Mouse (Mus musculus): ENCODE data around the gene Spin1. TPM values are rescaled to one million over a fixed set of nuclear protein-coding genes. Genes with fewer than 3 reads are reported as not detected.

The Spin1 gene
- polyA plus RNA-seq, 1 experiment from 2014 or later, result 63.4 TPM

DNA sequence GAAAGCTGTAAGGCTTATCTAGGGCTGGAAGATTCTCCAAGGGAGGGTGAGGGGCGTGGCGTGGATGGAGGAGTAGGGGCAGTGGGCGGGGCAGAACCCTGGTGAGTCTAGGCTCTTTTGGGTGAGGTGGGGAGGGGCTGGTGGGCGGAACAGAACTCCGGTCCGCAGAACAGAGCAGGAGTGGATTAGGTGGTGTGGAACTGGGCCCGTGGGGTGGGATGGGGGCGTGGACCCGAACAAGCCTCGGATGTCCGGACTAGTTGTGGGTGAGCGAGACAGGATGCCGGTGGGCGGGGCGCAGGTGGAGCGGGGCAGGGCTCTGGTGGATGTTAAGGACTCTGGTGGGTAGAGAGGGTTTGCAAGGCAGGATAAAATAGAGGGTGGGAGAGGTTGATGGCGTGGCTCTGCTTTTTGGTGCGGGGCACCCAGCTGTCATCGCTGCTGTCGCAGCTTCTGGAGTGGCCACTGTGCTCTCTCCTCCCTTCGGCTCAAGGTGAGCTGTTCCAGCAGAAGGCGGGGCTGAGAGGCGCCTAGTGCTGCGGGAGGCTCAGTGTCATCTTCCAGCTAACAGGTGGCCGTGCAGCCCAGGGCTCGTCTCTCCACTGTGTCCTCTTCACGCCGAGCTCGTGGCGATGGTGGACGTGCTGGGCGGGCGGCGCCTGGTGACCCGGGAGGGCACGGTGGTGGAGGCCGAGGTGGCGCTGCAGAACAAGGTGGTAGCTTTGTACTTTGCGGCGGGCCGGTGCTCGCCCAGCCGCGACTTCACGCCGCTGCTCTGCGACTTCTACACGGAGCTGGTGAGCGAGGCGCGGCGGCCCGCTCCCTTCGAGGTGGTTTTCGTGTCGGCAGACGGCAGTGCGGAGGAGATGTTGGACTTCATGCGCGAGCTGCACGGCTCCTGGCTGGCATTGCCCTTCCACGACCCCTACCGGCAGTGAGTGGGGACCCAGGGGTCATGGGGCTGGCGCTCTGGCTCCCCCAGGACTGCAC is 70.3 kb downstream of the Spin1 start, which contains the start of gene Nxnl2:
Gene Nxnl2 (plus strand): TSS at position 332 of the 990 bp plus-strand sequence.
- Histone ChIP-seq H3K27ac (ENCODE audit: poor library complexity, severe bottlenecking) (no peak within 1 kb of the TSS), H3K4me3 (peak within 1 kb of the TSS; percentile 63), H3K4me1 (replicated peaks) (peaks cover 30% of the 10 kb centered on the region), H3K9ac (peak within 1 kb of the TSS; percentile 73), H3K9me3 (replicated peaks) (peaks cover 5% of the 10 kb centered on the region; the same call in 1 of the 2 replicates), H3K4me2 (peak within 1 kb of the TSS; percentile 100), H3K27me3 (replicated peaks) (peaks cover 18% of the 10 kb centered on the region), H3K36me3 (no peaks in the 10 kb centered on the region)
- under 1% methylated on average over 64 of the region's 64 CpGs for WGBS
- peak; percentile 76 for ATAC-seq (ENCODE audit: insufficient number of reproducible peaks, low FRiP score)

- Histone ChIP-seq H3K27me3 (replicated peaks) (peaks cover 18% of the 10 kb centered on the region), H3K4me2 (no peak overlapping the region), H3K9me3 (replicated peaks) (peaks cover 8% of the 10 kb centered on the region; the same call in 1 of the 2 replicates), H3K36me3 (no peaks in the 10 kb centered on the region), H3K27ac (ENCODE audit: poor library complexity, severe bottlenecking) (no peak overlapping the region), H3K9ac (no peak overlapping the region), H3K4me1 (replicated peaks) (peaks cover 28% of the 10 kb centered on the region), H3K4me3 (no peak overlapping the region)
- ATAC-seq (ENCODE audit: insufficient number of reproducible peaks, low FRiP score), result no peak
- WGBS, result 97% methylated on average over 7 of the region's 7 CpGs
Measured at GRCm38 (mm10) chr13:51172601-51173000, 71.9 kb downstream of the Spin1 start.

DNA sequence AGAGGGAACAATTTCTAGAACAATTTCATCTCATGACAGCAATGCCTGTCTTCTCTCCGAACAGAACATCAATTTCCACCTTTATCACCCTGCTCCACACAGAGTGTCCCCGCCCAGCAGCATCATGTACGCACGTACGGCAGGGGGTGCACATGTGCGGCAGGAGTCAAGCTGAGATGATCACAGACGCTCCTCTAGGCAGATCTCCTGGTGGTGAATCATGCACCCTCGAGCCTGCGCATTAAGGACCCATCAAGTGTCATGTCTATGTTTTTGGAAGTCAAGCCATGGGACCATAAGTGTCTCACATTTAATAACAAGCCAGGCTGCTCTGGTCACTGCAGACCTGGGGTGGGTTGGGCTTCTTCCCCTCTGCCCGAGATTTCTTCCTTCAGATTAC is 78.3 kb downstream of the Spin1 start:
- H3K4me3 ChIP-seq, result no peak overlapping the region
- H3K36me3 ChIP-seq, result no peaks in the 10 kb centered on the region
- H3K4me1 ChIP-seq (replicated peaks), result peaks cover 5% of the 10 kb centered on the region; the same call in 1 of the 2 replicates
- no peak overlapping the region for H3K27ac ChIP-seq (ENCODE audit: poor library complexity, severe bottlenecking)
- no peak overlapping the region for H3K4me2 ChIP-seq
- H3K9ac ChIP-seq, result no peak overlapping the region
- H3K27me3 ChIP-seq (replicated peaks), result no peaks in the 10 kb centered on the region
- ATAC-seq (ENCODE audit: insufficient number of reproducible peaks, low FRiP score), result no peak
- 0 out of 2 replicates have a peak, but pooled peaks cover 3% of the 10 kb centered on the region for H3K9me3 ChIP-seq (replicated peaks)
- 78% methylated on average over 10 of the region's 10 CpGs for WGBS

DNA sequence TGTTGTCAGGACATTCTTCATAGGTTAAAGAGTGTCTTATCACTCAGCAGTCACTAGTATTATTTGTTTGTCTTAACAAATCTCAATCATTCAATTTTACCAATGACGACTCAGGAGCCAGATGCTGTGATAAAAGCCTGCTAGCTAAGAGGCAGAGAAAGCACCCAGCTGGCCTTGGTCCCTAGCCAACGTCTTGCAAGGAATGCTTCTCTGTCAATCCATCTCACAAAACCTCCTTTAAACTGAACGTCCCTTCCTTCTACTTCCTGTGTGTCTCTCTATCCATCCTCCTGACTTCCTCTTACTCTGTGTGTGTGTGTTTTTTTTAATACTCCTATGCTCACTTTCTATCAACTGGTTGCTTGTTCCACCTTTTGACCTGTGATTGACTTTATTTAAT is 78.7 kb downstream of the Spin1 start:
- H3K27me3 ChIP-seq (replicated peaks), result no peaks in the 10 kb centered on the region
- H3K4me2 ChIP-seq, result no peak overlapping the region
- H3K27ac ChIP-seq (ENCODE audit: poor library complexity, severe bottlenecking), result no peak overlapping the region
- WGBS, result 34% methylated on average over 3 of the region's 3 CpGs
- H3K9me3 ChIP-seq (replicated peaks), result 0 out of 2 replicates have a peak, but pooled peaks cover 3% of the 10 kb centered on the region
- no peaks in the 10 kb centered on the region for H3K36me3 ChIP-seq
- H3K4me1 ChIP-seq (replicated peaks), result peaks cover 5% of the 10 kb centered on the region; the same call in 1 of the 2 replicates
- H3K9ac ChIP-seq, result no peak overlapping the region
- H3K4me3 ChIP-seq, result no peak overlapping the region
- no peak for ATAC-seq (ENCODE audit: insufficient number of reproducible peaks, low FRiP score)

- Histone ChIP-seq H3K36me3 (no peaks in the 10 kb centered on the region), H3K27me3 (replicated peaks) (no peaks in the 10 kb centered on the region), H3K9me3 (replicated peaks) (peaks cover 9% of the 10 kb centered on the region; the same call in 1 of the 2 replicates), H3K9ac (no peak overlapping the region), H3K27ac (ENCODE audit: poor library complexity, severe bottlenecking) (no peak overlapping the region), H3K4me1 (replicated peaks) (no peaks in the 10 kb centered on the region), H3K4me3 (no peak overlapping the region), H3K4me2 (no peak overlapping the region)
- 75% methylated on average over 7 of the region's 7 CpGs for WGBS
- no peak for ATAC-seq (ENCODE audit: insufficient number of reproducible peaks, low FRiP score)
Measured at GRCm38 (mm10) chr13:51182236-51182635, 81.6 kb downstream of the Spin1 start.

GRCm38 (mm10) chr13:51184896-51185295 is 84.2 kb downstream of the Spin1 start:
- Histone ChIP-seq H3K9ac (no peak overlapping the region), H3K36me3 (no peaks in the 10 kb centered on the region), H3K4me3 (no peak overlapping the region), H3K27me3 (replicated peaks) (no peaks in the 10 kb centered on the region), H3K4me1 (replicated peaks) (no peaks in the 10 kb centered on the region), H3K4me2 (no peak overlapping the region), H3K9me3 (replicated peaks) (peaks cover 9% of the 10 kb centered on the region; the same call in 1 of the 2 replicates), H3K27ac (ENCODE audit: poor library complexity, severe bottlenecking) (no peak overlapping the region)
- ATAC-seq (ENCODE audit: insufficient number of reproducible peaks, low FRiP score), result no peak
- 79% methylated on average over 3 of the region's 3 CpGs for WGBS

DNA sequence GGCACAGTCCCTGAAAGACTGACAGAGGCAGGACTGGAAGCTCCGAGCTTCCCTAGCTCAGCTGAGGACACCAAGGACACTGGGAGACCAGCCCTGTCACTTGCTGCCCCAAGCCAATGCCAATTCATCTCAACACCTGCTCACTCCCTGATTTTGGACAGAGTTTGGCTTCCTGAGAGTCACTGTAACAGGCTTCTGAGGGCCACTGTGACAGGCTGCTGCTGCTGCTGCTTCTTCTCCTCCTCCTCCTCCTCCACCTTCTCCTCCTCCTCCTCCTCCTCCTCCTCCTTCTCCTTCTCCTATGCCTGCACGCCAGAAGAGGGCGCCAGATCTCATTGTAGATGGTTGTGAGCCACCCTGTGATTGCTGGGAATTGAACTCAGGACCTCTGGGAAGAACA is 89.7 kb downstream of the Spin1 start:
- H3K27me3 ChIP-seq (replicated peaks), result no peaks in the 10 kb centered on the region
- peaks cover 12% of the 10 kb centered on the region; the same call in 1 of the 2 replicates for H3K9me3 ChIP-seq (replicated peaks)
- H3K36me3 ChIP-seq, result no peaks in the 10 kb centered on the region
- no peak for ATAC-seq (ENCODE audit: insufficient number of reproducible peaks, low FRiP score)
- H3K27ac ChIP-seq (ENCODE audit: poor library complexity, severe bottlenecking), result no peak overlapping the region
- no peak overlapping the region for H3K4me2 ChIP-seq
- H3K4me3 ChIP-seq, result no peak overlapping the region
- H3K4me1 ChIP-seq (replicated peaks), result no peaks in the 10 kb centered on the region; the same call in 1 of the 2 replicates
- 61% methylated on average over 3 of the region's 3 CpGs for WGBS
- H3K9ac ChIP-seq, result no peak overlapping the region

GRCm38 (mm10) chr13:51191416-51192140 is 90.9 kb downstream of the Spin1 start:
- no peak for ATAC-seq (ENCODE audit: insufficient number of reproducible peaks, low FRiP score)
- no peak overlapping the region for H3K4me2 ChIP-seq
- H3K4me3 ChIP-seq, result no peak overlapping the region
- H3K9ac ChIP-seq, result no peak overlapping the region
- H3K36me3 ChIP-seq, result no peaks in the 10 kb centered on the region
- H3K9me3 ChIP-seq (replicated peaks), result 0 out of 2 replicates have a peak, but pooled peaks cover 3% of the 10 kb centered on the region
- H3K27ac ChIP-seq (ENCODE audit: poor library complexity, severe bottlenecking), result no peak overlapping the region
- no peaks in the 10 kb centered on the region for H3K27me3 ChIP-seq (replicated peaks)
- H3K4me1 ChIP-seq (replicated peaks), result no peaks in the 10 kb centered on the region; the same call in 1 of the 2 replicates
- WGBS, result 79% methylated on average over 6 of the region's 6 CpGs

- no peak overlapping the region for H3K9ac ChIP-seq
- H3K9me3 ChIP-seq (replicated peaks), result 0 out of 2 replicates have a peak, but pooled peaks cover 3% of the 10 kb centered on the region
- WGBS, result 86% methylated on average over 15 of the region's 15 CpGs
- H3K27me3 ChIP-seq (replicated peaks), result no peaks in the 10 kb centered on the region
- no peak overlapping the region for H3K4me3 ChIP-seq
- H3K36me3 ChIP-seq, result no peaks in the 10 kb centered on the region
- H3K27ac ChIP-seq (ENCODE audit: poor library complexity, severe bottlenecking), result no peak overlapping the region
- no peaks in the 10 kb centered on the region; the same call in 1 of the 2 replicates for H3K4me1 ChIP-seq (replicated peaks)
- no peak overlapping the region for H3K4me2 ChIP-seq
- ATAC-seq (ENCODE audit: insufficient number of reproducible peaks, low FRiP score), result no peak
Measured at GRCm38 (mm10) chr13:51193893-51194292, 93.2 kb downstream of the Spin1 start.

- H3K9me3 ChIP-seq (replicated peaks), result no peaks in the 10 kb centered on the region; the same call in 1 of the 2 replicates
- no peak overlapping the region for H3K4me3 ChIP-seq
- WGBS, result 83% methylated on average over 3 of the region's 3 CpGs
- no peaks in the 10 kb centered on the region for H3K4me1 ChIP-seq (replicated peaks)
- ATAC-seq (ENCODE audit: insufficient number of reproducible peaks, low FRiP score), result no peak
- H3K27me3 ChIP-seq (replicated peaks), result no peaks in the 10 kb centered on the region
- no peak overlapping the region for H3K4me2 ChIP-seq
- H3K9ac ChIP-seq, result no peak overlapping the region
- no peak overlapping the region for H3K27ac ChIP-seq (ENCODE audit: poor library complexity, severe bottlenecking)
- H3K36me3 ChIP-seq, result no peaks in the 10 kb centered on the region
Measured at GRCm38 (mm10) chr13:51197699-51198098, 97.0 kb downstream of the Spin1 start.

GRCm38 (mm10) chr13:51198186-51198585 is 97.5 kb downstream of the Spin1 start:
- Histone ChIP-seq H3K9ac (no peak overlapping the region), H3K4me3 (no peak overlapping the region), H3K27ac (ENCODE audit: poor library complexity, severe bottlenecking) (no peak overlapping the region), H3K27me3 (replicated peaks) (no peaks in the 10 kb centered on the region), H3K4me1 (replicated peaks) (no peaks in the 10 kb centered on the region), H3K36me3 (no peaks in the 10 kb centered on the region), H3K4me2 (no peak overlapping the region), H3K9me3 (replicated peaks) (no peaks in the 10 kb centered on the region; the same call in 1 of the 2 replicates)
- WGBS, result 50% methylated on average over 5 of the region's 5 CpGs
- no peak for ATAC-seq (ENCODE audit: insufficient number of reproducible peaks, low FRiP score)

Data from heart, embryonic 12.5 days (tissue).